Mouse (Mus musculus) liver, embryonic 13.5 days (tissue): ENCODE measurements at regions not wholly inside any gene's neighbourhood (a gene's known extent, or its start where the extent isn't known, plus 50 kb on each side); places are given as distances from the start of the nearest gene placed in this dataset.

Source experiments
- ATAC-seq: fragments of 200-750 bp; cut with Nextera tagmentation; 2 replicates; pipeline ENCODE4 v1.8.0; 2017; ENCODE audit warnings: low read depth, mild to moderate bottlenecking, moderate number of reproducible peaks, moderate library complexity
- DNase-seq: peaks from one replicate; pipeline ENCODE4 v3.0.0; 2022
- H3K27ac ChIP-seq: fragments of 300-500 bp; sonication (generic); 2 replicates; pipeline ENCODE4 v1.5.1; 2015; ENCODE audit warnings: moderate library complexity, mild to moderate bottlenecking, inconsistent platforms
- H3K27me3 ChIP-seq: fragments of 300-500 bp; sonication (generic); 2 replicates; pipeline ENCODE4 v1.6.1; 2015; ENCODE audit warnings: mild to moderate bottlenecking, inconsistent platforms
- H3K36me3 ChIP-seq: fragments of 300-500 bp; sonication (generic); 2 replicates; pipeline ENCODE4 v1.6.1; 2015; ENCODE audit warnings: mild to moderate bottlenecking, inconsistent platforms
- H3K4me1 ChIP-seq: fragments of 300-500 bp; sonication (generic); replicated peaks from 2 replicates; pipeline ENCODE4 v1.6.1; 2015; ENCODE audit warnings: inconsistent platforms
- H3K4me2 ChIP-seq: fragments of 300-500 bp; sonication (generic); 2 replicates; pipeline ENCODE4 v1.6.1; 2015; ENCODE audit warnings: inconsistent platforms, mild to moderate bottlenecking, moderate library complexity
- H3K4me3 ChIP-seq: fragments of 300-500 bp; sonication (generic); replicated peaks from 2 replicates; pipeline ENCODE4 v1.5.1; 2015; ENCODE audit warnings: mild to moderate bottlenecking, inconsistent platforms
- H3K9ac ChIP-seq: fragments of 300-500 bp; sonication (generic); 2 replicates; pipeline ENCODE4 v1.6.1; 2015; ENCODE audit warnings: mild to moderate bottlenecking, inconsistent platforms
- H3K9me3 ChIP-seq: fragments of 300-500 bp; sonication (generic); replicated peaks from 2 replicates; pipeline ENCODE4 v1.6.1; 2016; ENCODE audit warnings: inconsistent platforms
- WGBS: fragments of 180-500 bp; shearing (Covaris S2); methylation state at CpG from one replicate; pipeline ENCODE4 v1.1.7; 2015; ENCODE audit not compliant: insufficient replicate concordance; 5-methylcytosine and 5-hydroxymethylcytosine counted together

GRCm38 (mm10) chr4:9028475-9028874 is 789.6 kb upstream of the Car8 start:
- peaks cover 12% of the 10 kb centered on the region for H3K4me1 ChIP-seq
- no peak for DNase-seq
- no peaks in the 10 kb centered on the region for H3K36me3 ChIP-seq
- no peaks in the 10 kb centered on the region for H3K9me3 ChIP-seq
- H3K27me3 ChIP-seq = no peaks in the 10 kb centered on the region
- ATAC-seq = no peak
- H3K27ac ChIP-seq = no peak overlapping the region
- H3K4me2 ChIP-seq = peak overlapping the region; percentile 65
- peak overlapping the region; percentile 46 for H3K4me3 ChIP-seq
- 2% methylated on average over 12 of the region's 12 CpGs for WGBS
- 0 out of 2 replicates have a peak overlapping the region, but pooled peaks have one; percentile 30 for H3K9ac ChIP-seq

- H3K27me3 ChIP-seq = no peaks in the 10 kb centered on the region
- peak; percentile 76 for ATAC-seq
- peak; percentile 50 for DNase-seq
- H3K9me3 ChIP-seq = no peaks in the 10 kb centered on the region
- H3K4me2 ChIP-seq = peak overlapping the region; percentile 65
- peak overlapping the region; percentile 46 for H3K4me3 ChIP-seq
- H3K36me3 ChIP-seq = no peaks in the 10 kb centered on the region
- H3K4me1 ChIP-seq = peaks cover 12% of the 10 kb centered on the region
- no peak overlapping the region for H3K27ac ChIP-seq
- WGBS = under 1% methylated on average over 30 of the region's 30 CpGs
- peak overlapping the region; percentile 30; the same call in 1 of the 2 replicates for H3K9ac ChIP-seq
Observed at GRCm38 (mm10) chr4:9027798-9028404, 789.1 kb upstream of the Car8 start.

GRCm38 (mm10) chr4:9027383-9027782 is 788.5 kb upstream of the Car8 start:
- H3K4me2 ChIP-seq = peak overlapping the region; percentile 65
- H3K9ac ChIP-seq = no peak overlapping the region
- H3K27ac ChIP-seq = no peak overlapping the region
- peaks cover 12% of the 10 kb centered on the region for H3K4me1 ChIP-seq
- H3K9me3 ChIP-seq = no peaks in the 10 kb centered on the region
- DNase-seq (no peak), ATAC-seq (no peak)
- 31% methylated on average over 7 of the region's 7 CpGs for WGBS
- no peak overlapping the region for H3K4me3 ChIP-seq
- no peaks in the 10 kb centered on the region for H3K27me3 ChIP-seq
- H3K36me3 ChIP-seq = no peaks in the 10 kb centered on the region

GRCm38 (mm10) chr4:9026841-9027240 is 788.0 kb upstream of the Car8 start:
- WGBS = 68% methylated on average over 16 of the region's 16 CpGs

GRCm38 (mm10) chr4:9025821-9026470 is 787.1 kb upstream of the Car8 start:
- H3K4me2 ChIP-seq = no peak overlapping the region
- H3K9me3 ChIP-seq = no peaks in the 10 kb centered on the region
- H3K4me3 ChIP-seq = no peak overlapping the region
- no peak overlapping the region for H3K9ac ChIP-seq
- no peaks in the 10 kb centered on the region for H3K36me3 ChIP-seq
- WGBS = 52% methylated on average over 8 of the region's 8 CpGs
- no peak overlapping the region for H3K27ac ChIP-seq
- no peak for DNase-seq
- peaks cover 12% of the 10 kb centered on the region for H3K4me1 ChIP-seq
- 0 out of 2 replicates have a peak, but pooled peaks have one; percentile 15 for ATAC-seq
- H3K27me3 ChIP-seq = no peaks in the 10 kb centered on the region

More at GRCm38 (mm10) chr4:9026841-9027240, 788.0 kb upstream of the Car8 start:
- Histone ChIP-seq H3K4me1 (peaks cover 12% of the 10 kb centered on the region), H3K4me3 (no peak overlapping the region), H3K9me3 (no peaks in the 10 kb centered on the region), H3K27ac (no peak overlapping the region), H3K9ac (no peak overlapping the region), H3K36me3 (no peaks in the 10 kb centered on the region), H3K27me3 (no peaks in the 10 kb centered on the region), H3K4me2 (no peak overlapping the region)
- ATAC-seq (no peak), DNase-seq (no peak)

GRCm38 (mm10) chr4:9024216-9024925 is 785.5 kb upstream of the Car8 start:
- no peaks in the 10 kb centered on the region for H3K36me3 ChIP-seq
- H3K9me3 ChIP-seq = no peaks in the 10 kb centered on the region
- H3K27ac ChIP-seq = no peak overlapping the region
- H3K9ac ChIP-seq = no peak overlapping the region
- H3K27me3 ChIP-seq = no peaks in the 10 kb centered on the region
- ATAC-seq (no peak), DNase-seq (no peak)
- H3K4me3 ChIP-seq = no peak overlapping the region
- WGBS = 65% methylated on average over 6 of the region's 6 CpGs
- no peak overlapping the region for H3K4me2 ChIP-seq
- peaks cover 12% of the 10 kb centered on the region for H3K4me1 ChIP-seq

GRCm38 (mm10) chr4:9019241-9020110 is 780.6 kb upstream of the Car8 start:
- no peaks in the 10 kb centered on the region for H3K27me3 ChIP-seq
- no peaks in the 10 kb centered on the region for H3K36me3 ChIP-seq
- no peaks in the 10 kb centered on the region; the same call in none of the 2 replicates for H3K4me1 ChIP-seq
- DNase-seq (no peak), ATAC-seq (no peak)
- no peak overlapping the region for H3K4me3 ChIP-seq
- H3K9ac ChIP-seq = no peak overlapping the region
- no peaks in the 10 kb centered on the region for H3K9me3 ChIP-seq
- WGBS = 75% methylated on average over 22 of the region's 22 CpGs
- no peak overlapping the region for H3K4me2 ChIP-seq
- H3K27ac ChIP-seq = no peak overlapping the region

- ATAC-seq = no peak
- WGBS = 54% methylated on average over 2 of the region's 2 CpGs
- no peaks in the 10 kb centered on the region for H3K9me3 ChIP-seq
Observed at GRCm38 (mm10) chr4:9018236-9018635, 779.4 kb upstream of the Car8 start.

GRCm38 (mm10) chr4:9016504-9017040 is 777.7 kb upstream of the Car8 start:
- DNase-seq (no peak), ATAC-seq (no peak)

More at GRCm38 (mm10) chr4:9018236-9018635, 779.4 kb upstream of the Car8 start:
- Histone ChIP-seq H3K27me3 (no peaks in the 10 kb centered on the region), H3K36me3 (no peaks in the 10 kb centered on the region), H3K27ac (no peak overlapping the region), H3K4me3 (no peak overlapping the region), H3K9ac (no peak overlapping the region), H3K4me2 (no peak overlapping the region), H3K4me1 (no peaks in the 10 kb centered on the region; the same call in none of the 2 replicates)
- no peak for DNase-seq

GRCm38 (mm10) chr4:9015528-9016503 is 777.0 kb upstream of the Car8 start:
- no peak overlapping the region for H3K9ac ChIP-seq
- 18% methylated on average over 14 of the region's 14 CpGs for WGBS
- DNase-seq (no peak), ATAC-seq (no peak)
- H3K4me1 ChIP-seq = no peaks in the 10 kb centered on the region; the same call in none of the 2 replicates
- no peaks in the 10 kb centered on the region for H3K9me3 ChIP-seq
- peak overlapping the region; percentile 67 for H3K27ac ChIP-seq
- no peak overlapping the region for H3K4me2 ChIP-seq
- H3K36me3 ChIP-seq = no peaks in the 10 kb centered on the region
- no peak overlapping the region for H3K4me3 ChIP-seq
- no peaks in the 10 kb centered on the region for H3K27me3 ChIP-seq

More at GRCm38 (mm10) chr4:9016504-9017040, 777.7 kb upstream of the Car8 start:
- H3K36me3 ChIP-seq = no peaks in the 10 kb centered on the region
- H3K27me3 ChIP-seq = no peaks in the 10 kb centered on the region
- 63% methylated on average over 9 of the region's 9 CpGs for WGBS
- H3K4me1 ChIP-seq = no peaks in the 10 kb centered on the region; the same call in none of the 2 replicates
- peak overlapping the region; percentile 52 for H3K27ac ChIP-seq
- H3K4me3 ChIP-seq = no peak overlapping the region
- H3K9ac ChIP-seq = no peak overlapping the region
- no peaks in the 10 kb centered on the region for H3K9me3 ChIP-seq
- H3K4me2 ChIP-seq = no peak overlapping the region
